Mouse (Mus musculus): ENCODE data around the gene Zcchc7. TPM values are rescaled to one million over a fixed set of nuclear protein-coding genes. Genes with fewer than 3 reads are reported as not detected.

Zcchc7 gene
- polyA plus RNA-seq, 1 experiment from 2014 or later = 22.2 TPM

DNA sequence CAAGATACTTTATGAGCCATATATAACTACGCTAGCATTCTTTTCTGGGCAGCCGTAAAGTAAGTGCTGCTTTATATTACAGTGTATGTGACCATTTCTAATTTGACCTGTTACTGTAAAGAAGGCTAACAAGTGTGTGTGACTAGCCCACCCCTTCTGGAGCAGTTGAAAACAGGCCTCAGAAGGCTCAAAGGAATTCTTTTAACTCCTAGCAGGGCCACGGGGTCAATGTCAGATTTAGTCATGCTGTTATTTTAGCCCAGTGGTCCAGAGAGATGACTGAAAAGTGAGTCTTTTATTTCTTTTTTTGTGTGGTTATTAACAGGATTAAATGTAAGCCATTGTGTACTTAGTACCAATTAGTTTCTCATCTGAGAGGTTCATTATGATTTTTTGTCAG, 22.6 kb downstream of the Zcchc7 start:
- 48% methylated on average over 3 of the region's 3 CpGs for WGBS
- Histone ChIP-seq H3K36me3 (replicated peaks) (no peaks in the 10 kb centered on the region), H3K9me3 (no peaks in the 10 kb centered on the region), H3K27me3 (replicated peaks; ENCODE audit: low read depth, poor library complexity, severe bottlenecking) (no peaks in the 10 kb centered on the region), H3K4me1 (peaks cover 9% of the 10 kb centered on the region), H3K27ac (replicated peaks) (no peak overlapping the region), H3K4me3 (no peak overlapping the region)
- peak; percentile 10 for DNase-seq (ENCODE audit: low spot score)

DNA sequence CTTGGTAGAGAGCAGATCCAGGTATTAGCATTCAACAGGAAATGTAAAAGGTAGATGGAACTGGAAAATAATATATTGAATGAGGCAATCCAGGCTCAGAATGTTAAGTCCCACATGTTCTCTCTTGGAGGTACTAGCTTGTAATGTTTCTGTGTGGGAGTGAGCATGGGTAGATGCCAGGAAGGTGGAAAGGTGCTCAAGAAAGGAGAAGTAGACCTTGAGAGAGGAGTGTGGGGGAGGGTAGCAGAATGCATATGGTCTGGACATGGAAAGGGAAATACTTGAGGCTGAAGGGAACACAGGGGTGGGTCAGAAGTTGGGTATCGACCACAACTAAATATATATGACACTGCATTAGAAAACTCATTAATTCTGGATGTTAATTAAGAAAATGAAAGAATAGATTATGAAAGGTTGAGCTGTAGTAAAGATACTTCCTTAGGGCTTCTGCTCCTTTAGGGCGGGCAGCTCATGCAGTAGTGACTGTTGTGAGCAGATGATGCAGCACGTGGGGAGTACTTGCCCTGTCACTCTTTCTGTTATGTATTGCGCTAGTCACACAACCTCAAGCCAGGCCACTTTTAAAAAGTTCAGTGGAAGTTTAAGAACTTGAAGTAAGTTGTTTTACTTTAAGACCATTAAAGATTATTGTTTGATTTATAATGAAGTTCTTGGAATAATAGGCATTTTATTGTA, 24.9 kb downstream of the Zcchc7 start:
- 64% methylated on average over 4 of the region's 4 CpGs for WGBS
- H3K36me3 ChIP-seq (replicated peaks) = no peaks in the 10 kb centered on the region
- H3K4me3 ChIP-seq = no peak overlapping the region
- H3K9me3 ChIP-seq = no peaks in the 10 kb centered on the region
- H3K4me1 ChIP-seq = peaks cover 12% of the 10 kb centered on the region
- no peak overlapping the region for H3K27ac ChIP-seq (replicated peaks)
- no peaks in the 10 kb centered on the region for H3K27me3 ChIP-seq (replicated peaks; ENCODE audit: low read depth, poor library complexity, severe bottlenecking)
- no peak for DNase-seq (ENCODE audit: low spot score)

DNA sequence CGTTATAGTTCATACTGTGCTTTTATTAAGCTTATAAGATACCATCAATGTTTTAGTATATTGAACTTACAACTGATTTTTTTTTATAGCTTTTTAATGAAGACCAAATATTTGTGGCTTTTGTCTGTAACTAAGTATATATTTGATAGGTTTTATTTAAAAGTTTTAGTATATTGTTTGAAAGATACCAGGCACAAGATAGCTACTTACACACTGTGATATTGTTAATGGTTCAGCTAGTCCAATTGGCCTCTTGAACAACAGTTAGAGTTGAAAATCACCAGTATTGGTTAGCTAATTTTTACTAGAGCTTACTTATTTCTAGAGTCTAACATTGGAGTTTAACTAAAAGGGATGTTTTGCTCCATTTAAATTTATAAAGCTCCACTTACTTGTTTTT, 25.8 kb downstream of the Zcchc7 start:
- Histone ChIP-seq H3K36me3 (replicated peaks) (no peaks in the 10 kb centered on the region), H3K27ac (replicated peaks) (no peak overlapping the region), H3K27me3 (replicated peaks; ENCODE audit: low read depth, poor library complexity, severe bottlenecking) (no peaks in the 10 kb centered on the region), H3K4me1 (peaks cover 12% of the 10 kb centered on the region), H3K9me3 (no peaks in the 10 kb centered on the region), H3K4me3 (no peak overlapping the region)
- WGBS = 79% methylated on average over 1 of the region's 1 CpGs
- no peak for DNase-seq (ENCODE audit: low spot score)

DNA sequence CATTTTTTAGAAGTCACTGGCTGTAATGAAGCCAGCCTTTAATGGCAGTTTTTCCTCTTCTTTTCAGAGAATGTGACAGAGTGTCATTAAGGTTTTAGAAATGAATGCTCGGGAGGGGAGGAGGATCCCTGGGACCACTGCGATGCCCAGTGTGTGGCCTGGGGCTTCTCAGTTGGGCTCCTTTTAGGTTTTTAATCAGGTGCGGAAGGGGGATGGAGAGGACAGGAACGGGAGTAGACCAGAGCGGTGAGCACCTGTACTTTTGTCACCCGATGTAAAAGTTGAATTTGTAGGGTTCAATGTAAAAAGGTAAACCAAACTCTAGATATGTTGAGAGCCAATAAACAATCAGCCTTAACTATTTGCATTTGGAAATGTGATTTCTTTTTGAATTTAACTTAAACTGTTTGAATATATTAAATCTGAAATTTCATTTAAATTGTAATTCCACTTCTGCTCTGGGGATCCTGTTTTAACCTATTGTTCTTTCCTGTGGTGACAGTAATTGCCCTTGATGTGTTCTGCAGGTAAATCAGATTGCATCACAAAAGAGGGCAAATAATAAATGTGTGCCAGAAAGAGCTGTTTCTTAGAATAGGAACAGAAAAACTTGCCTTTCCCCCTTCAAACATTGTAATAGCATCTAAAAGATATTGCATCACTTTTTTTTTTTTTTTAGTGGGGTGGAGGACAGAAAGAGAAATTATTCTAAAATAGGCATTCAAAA, 28.1 kb downstream of the Zcchc7 start:
- no peak overlapping the region for H3K27ac ChIP-seq (replicated peaks)
- H3K9me3 ChIP-seq = no peaks in the 10 kb centered on the region
- no peaks in the 10 kb centered on the region for H3K27me3 ChIP-seq (replicated peaks; ENCODE audit: low read depth, poor library complexity, severe bottlenecking)
- 15% methylated on average over 6 of the region's 6 CpGs for WGBS
- H3K4me3 ChIP-seq = no peak overlapping the region
- 0 out of 2 replicates have a peak, but pooled peaks cover 3% of the 10 kb centered on the region for H3K4me1 ChIP-seq
- no peak for DNase-seq (ENCODE audit: low spot score)
- H3K36me3 ChIP-seq (replicated peaks) = no peaks in the 10 kb centered on the region

DNA sequence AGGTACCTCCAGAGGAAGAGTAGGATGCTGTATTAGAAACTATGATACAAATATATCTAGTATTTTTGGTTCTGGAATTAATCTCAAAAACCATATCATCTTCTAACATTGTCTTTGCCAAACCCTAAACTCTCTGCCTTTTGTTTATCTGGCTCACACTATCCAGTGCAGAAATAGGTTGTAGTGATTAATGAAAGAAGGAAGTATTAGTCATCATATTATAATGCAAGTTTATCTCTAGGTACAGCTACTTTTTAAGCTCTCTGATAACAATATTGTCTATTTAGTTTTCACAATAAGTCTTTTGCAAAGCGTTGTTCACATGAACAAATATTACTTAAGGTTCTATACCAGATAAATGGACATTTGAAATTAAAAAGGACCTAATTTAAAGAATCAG, 57.2 kb downstream of the Zcchc7 start:
- Histone ChIP-seq H3K9me3 (no peaks in the 10 kb centered on the region), H3K27me3 (replicated peaks; ENCODE audit: low read depth, poor library complexity, severe bottlenecking) (no peaks in the 10 kb centered on the region), H3K4me1 (peaks cover 5% of the 10 kb centered on the region; the same call in 1 of the 2 replicates), H3K27ac (replicated peaks) (no peak overlapping the region), H3K36me3 (replicated peaks) (no peaks in the 10 kb centered on the region), H3K4me3 (no peak overlapping the region)
- no peak for DNase-seq (ENCODE audit: low spot score)
- WGBS = 85% methylated on average over 1 of the region's 1 CpGs

DNA sequence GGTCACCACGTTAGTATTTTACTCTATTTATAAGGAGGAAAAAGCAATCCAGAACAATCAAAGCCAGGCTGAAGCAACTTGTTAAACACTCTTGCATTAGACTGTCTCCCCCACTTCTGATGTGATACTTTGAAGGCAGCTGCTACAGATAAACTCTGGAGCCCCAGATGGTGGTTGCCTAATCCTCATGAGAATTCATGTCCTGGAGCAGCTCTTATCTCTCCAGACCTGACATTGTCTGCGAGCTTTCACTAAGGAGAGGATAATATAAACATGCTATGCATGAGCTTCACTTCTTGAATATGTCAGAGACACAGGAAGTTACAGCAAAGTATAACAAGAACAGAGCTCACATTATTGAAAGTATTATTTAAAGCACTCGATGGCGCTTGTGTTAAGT, 58.1 kb downstream of the Zcchc7 start:
- no peak overlapping the region for H3K27ac ChIP-seq (replicated peaks)
- peaks cover 5% of the 10 kb centered on the region; the same call in 1 of the 2 replicates for H3K4me1 ChIP-seq
- H3K9me3 ChIP-seq = no peaks in the 10 kb centered on the region
- DNase-seq (ENCODE audit: low spot score) = no peak
- H3K27me3 ChIP-seq (replicated peaks; ENCODE audit: low read depth, poor library complexity, severe bottlenecking) = no peaks in the 10 kb centered on the region
- WGBS = 75% methylated on average over 4 of the region's 4 CpGs
- no peaks in the 10 kb centered on the region for H3K36me3 ChIP-seq (replicated peaks)
- no peak overlapping the region for H3K4me3 ChIP-seq

DNA sequence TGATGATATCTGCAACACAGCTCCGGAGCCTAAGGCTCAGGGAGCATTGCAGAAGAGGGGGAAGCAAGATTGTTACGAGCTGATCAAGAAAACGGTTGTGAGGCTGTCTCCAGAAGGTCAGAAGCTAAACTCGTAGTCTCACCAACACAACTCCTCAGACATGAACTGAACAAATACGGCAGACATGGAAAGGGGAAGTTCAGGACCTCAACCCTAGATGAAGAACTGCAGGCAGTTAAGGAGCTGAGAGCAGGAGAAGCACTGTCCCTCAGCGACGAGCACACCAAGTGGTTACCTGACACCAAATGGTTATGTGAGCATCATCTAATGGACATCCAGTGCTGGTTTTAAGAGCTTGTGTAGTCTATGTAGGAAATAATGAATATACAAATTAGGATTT, 60.9 kb downstream of the Zcchc7 start:
- no peaks in the 10 kb centered on the region for H3K36me3 ChIP-seq (replicated peaks)
- no peak overlapping the region for H3K27ac ChIP-seq (replicated peaks)
- H3K9me3 ChIP-seq = no peaks in the 10 kb centered on the region
- H3K4me1 ChIP-seq = peaks cover 5% of the 10 kb centered on the region; the same call in 1 of the 2 replicates
- H3K4me3 ChIP-seq = no peak overlapping the region
- no peaks in the 10 kb centered on the region for H3K27me3 ChIP-seq (replicated peaks; ENCODE audit: low read depth, poor library complexity, severe bottlenecking)
- WGBS = 78% methylated on average over 7 of the region's 7 CpGs
- no peak for DNase-seq (ENCODE audit: low spot score)

DNA sequence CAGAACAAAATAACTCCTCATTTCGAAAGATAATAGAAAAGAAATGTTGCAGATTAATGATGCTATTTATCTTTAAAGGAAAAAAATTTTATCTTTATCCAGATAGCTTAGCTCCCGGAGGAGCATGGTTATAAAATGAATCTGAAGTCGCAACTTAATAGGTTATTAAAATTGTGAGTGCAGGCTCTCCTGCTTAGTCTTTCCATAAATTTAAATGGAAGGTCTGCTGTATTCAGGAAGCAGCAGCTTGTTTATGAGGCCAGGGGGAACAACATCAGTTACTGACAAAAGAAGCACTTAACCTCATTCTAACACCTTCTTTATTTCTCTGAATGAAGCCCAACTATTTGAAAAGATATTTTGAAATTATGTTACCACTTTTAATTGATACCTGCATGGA, 74.9 kb downstream of the Zcchc7 start:
- Histone ChIP-seq H3K36me3 (replicated peaks) (no peaks in the 10 kb centered on the region), H3K4me3 (no peak overlapping the region), H3K27ac (replicated peaks) (no peak overlapping the region), H3K4me1 (peaks cover under 1% of the 10 kb centered on the region; the same call in 1 of the 2 replicates), H3K9me3 (no peaks in the 10 kb centered on the region), H3K27me3 (replicated peaks; ENCODE audit: low read depth, poor library complexity, severe bottlenecking) (no peaks in the 10 kb centered on the region)
- DNase-seq (ENCODE audit: low spot score) = no peak
- 90% methylated on average over 3 of the region's 3 CpGs for WGBS

DNA sequence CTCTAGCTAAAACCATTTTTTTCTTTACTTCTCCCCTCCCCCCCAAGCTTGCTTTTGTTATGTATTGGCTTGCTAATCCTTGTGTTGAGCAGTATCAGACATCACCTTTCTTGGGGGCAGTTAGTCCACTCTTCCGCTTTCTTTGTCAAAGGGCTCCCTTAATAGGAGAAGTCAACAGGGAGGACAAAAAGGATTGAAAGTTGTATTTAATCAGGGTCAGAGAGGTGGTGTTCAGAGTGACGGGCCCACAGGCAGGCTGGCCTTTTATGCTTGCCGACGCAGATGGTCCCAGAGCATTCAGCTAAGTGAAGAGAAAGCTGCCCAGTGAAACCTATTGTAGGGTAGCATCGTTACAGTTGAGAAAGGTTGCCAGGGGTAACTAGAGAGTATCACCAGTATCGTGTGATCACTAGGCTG, 96.2 kb downstream of the Zcchc7 start:
- H3K4me1 ChIP-seq = peaks cover 10% of the 10 kb centered on the region
- 15% methylated on average over 6 of the region's 6 CpGs for WGBS
- H3K9me3 ChIP-seq = no peaks in the 10 kb centered on the region
- no peaks in the 10 kb centered on the region for H3K36me3 ChIP-seq (replicated peaks)
- DNase-seq (ENCODE audit: low spot score) = peak; percentile 71
- no peak overlapping the region for H3K4me3 ChIP-seq
- peaks cover 22% of the 10 kb centered on the region for H3K27me3 ChIP-seq (replicated peaks; ENCODE audit: low read depth, poor library complexity, severe bottlenecking)
- H3K27ac ChIP-seq (replicated peaks) = no peak overlapping the region

DNA sequence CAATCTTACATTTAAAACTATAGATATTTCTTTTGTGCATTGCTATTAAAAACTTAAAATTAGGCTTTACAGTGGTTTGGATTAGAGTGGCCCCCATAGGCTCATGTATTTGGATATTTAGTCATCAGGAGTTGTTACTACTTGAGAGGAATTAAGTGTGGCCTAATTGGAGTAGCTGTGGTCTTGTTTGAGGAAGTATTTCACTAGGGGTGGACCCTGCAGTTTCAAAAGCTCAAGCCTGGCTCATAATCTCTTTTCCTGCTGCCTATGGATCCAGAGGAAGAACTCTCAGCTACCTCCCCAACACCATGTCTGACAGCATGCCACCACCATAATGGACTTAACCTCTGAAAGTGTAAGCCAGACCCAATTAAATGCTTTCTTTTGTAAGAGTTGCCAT, 115.9 kb downstream of the Zcchc7 start:
- Histone ChIP-seq H3K9me3 (no peaks in the 10 kb centered on the region), H3K36me3 (replicated peaks) (no peaks in the 10 kb centered on the region), H3K4me1 (no peaks in the 10 kb centered on the region), H3K4me3 (no peak overlapping the region), H3K27ac (replicated peaks) (no peak overlapping the region), H3K27me3 (replicated peaks; ENCODE audit: low read depth, poor library complexity, severe bottlenecking) (no peaks in the 10 kb centered on the region)
- DNase-seq (ENCODE audit: low spot score) = no peak

DNA sequence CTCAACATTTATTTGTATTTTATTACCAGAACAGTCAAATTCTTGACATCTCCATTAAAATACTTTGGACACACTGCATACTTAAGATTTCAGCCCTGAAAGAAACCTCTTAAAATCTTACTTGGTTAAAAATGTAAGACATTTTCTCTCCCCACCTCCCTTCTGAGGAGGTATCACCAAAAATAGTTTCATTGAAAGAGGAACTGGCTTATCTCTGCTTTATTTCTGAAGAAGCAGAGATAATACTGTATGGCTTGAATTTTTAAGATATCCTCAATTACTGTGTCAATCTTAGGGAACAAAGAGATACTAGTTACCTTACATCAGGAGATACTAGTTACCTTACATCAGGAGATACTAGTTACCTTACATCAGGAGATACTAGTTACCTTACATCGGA, 116.4 kb downstream of the Zcchc7 start:
- no peak for DNase-seq (ENCODE audit: low spot score)
- Histone ChIP-seq H3K9me3 (no peaks in the 10 kb centered on the region), H3K36me3 (replicated peaks) (no peaks in the 10 kb centered on the region), H3K4me1 (no peaks in the 10 kb centered on the region), H3K27me3 (replicated peaks; ENCODE audit: low read depth, poor library complexity, severe bottlenecking) (no peaks in the 10 kb centered on the region), H3K4me3 (no peak overlapping the region), H3K27ac (replicated peaks) (no peak overlapping the region)
- 96% methylated on average over 1 of the region's 1 CpGs for WGBS

DNA sequence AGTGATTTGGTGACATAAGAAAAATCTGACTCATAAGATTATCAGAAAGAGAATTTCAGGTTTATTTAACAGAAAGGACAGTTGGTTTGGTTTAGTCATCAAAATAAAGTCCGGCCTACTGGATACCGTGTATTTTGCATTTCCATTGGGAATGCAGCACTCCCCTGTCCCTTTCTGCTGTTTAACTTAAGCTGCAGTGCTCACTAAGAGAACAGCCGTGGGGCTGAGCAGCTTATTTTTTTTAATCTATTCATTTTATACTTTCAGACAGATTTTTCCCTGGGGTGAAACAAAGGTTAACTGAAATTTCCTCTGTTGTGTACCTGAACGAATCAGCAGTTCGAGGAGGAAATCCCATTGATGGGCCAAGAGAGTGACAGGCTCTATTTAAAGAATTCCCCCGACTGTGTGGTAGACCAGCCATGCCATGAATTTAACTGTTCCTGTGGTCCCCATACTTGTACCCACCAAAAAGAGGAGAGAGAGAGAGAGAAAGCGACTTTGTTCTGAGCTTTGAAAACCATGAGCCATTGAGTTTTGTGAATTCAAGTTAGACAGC, 124.5 kb downstream of the Zcchc7 start:
- peak; percentile 8 for DNase-seq (ENCODE audit: low spot score)

DNA sequence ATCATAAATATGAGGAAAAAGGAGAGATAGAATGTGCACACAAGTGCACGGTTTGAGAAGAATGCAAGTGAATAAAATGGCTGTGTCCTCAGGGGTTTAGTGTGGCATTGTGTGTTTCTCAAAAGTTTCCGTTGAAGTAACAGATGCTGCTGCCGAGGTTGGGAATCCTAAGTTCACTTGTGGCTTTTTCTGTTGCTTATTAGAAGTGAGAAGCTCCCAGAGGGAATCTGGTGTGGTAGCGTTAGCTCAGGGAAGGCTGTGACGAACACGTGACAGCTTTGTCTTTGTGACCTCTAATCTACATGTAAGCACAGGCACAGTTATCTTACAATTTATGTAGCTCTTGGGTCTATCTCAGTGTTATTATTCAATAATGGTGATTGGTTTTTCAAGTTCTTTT, 130.5 kb downstream of the Zcchc7 start:
- WGBS = 81% methylated on average over 6 of the region's 6 CpGs
- Histone ChIP-seq H3K27me3 (replicated peaks; ENCODE audit: low read depth, poor library complexity, severe bottlenecking) (no peaks in the 10 kb centered on the region), H3K27ac (replicated peaks) (no peak overlapping the region), H3K36me3 (replicated peaks) (no peaks in the 10 kb centered on the region), H3K9me3 (no peaks in the 10 kb centered on the region), H3K4me3 (no peak overlapping the region), H3K4me1 (no peaks in the 10 kb centered on the region)
- no peak for DNase-seq (ENCODE audit: low spot score)

More for the DNA sequence above, 124.5 kb downstream of the Zcchc7 start:
- no peaks in the 10 kb centered on the region for H3K36me3 ChIP-seq (replicated peaks)
- no peak overlapping the region for H3K4me3 ChIP-seq
- 16% methylated on average over 7 of the region's 7 CpGs for WGBS
- no peak overlapping the region for H3K27ac ChIP-seq (replicated peaks)
- H3K9me3 ChIP-seq = no peaks in the 10 kb centered on the region
- no peaks in the 10 kb centered on the region for H3K27me3 ChIP-seq (replicated peaks; ENCODE audit: low read depth, poor library complexity, severe bottlenecking)
- H3K4me1 ChIP-seq = peaks cover 7% of the 10 kb centered on the region

Measured in embryonic facial prominence, embryonic 10.5 days (tissue).